Mouse (Mus musculus): ENCODE results near the gene Phf10. TPM values are rescaled to one million over a fixed set of nuclear protein-coding genes. Genes with fewer than 3 reads are reported as not detected.
"Not testable (repeated sequence)": the region's sequence is repeated elsewhere in the genome, so short reads cannot be mapped to it uniquely, and the experiment has no call there.

Phf10 gene
- polyA plus RNA-seq, 1 experiment from 2014 or later, result 23.7 TPM

DNA sequence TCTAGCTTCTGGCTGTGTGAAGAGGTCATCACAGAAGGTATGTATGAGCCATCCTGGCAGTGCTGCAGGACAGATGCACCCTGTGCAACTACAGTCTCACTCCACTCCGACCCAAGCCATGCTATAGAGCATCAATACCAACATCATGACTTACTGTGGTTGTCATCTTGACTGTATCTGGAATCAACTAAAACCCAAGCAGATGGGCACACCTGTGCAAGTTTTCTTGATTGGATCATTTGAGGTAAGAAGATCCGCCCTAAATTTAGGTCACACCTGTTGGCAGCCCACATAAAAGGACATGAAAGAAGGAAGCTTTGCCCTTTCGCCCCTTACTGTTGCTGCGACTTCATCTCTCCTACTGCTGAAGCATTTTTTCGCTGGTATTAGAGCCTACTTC is 51.7 kb downstream of the Phf10 start:
- WGBS, result 88% methylated on average over 5 of the region's 5 CpGs
- ATAC-seq (no peak), DNase-seq (ENCODE audit: low spot score) (no peak)
- H3K9me3 ChIP-seq (replicated peaks; ENCODE audit: control insufficient read depth, low read length), result no peaks in the 10 kb centered on the region
- no peak overlapping the region for H3K27ac ChIP-seq (ENCODE audit: low read depth, low read length)
- no peaks in the 10 kb centered on the region for H3K4me1 ChIP-seq (ENCODE audit: control insufficient read depth, insufficient read depth, low read length)
- no peaks in the 10 kb centered on the region for H3K27me3 ChIP-seq (replicated peaks; ENCODE audit: control insufficient read depth, insufficient read depth, low read length)
- H3K4me2 ChIP-seq (ENCODE audit: low read length), result no peak overlapping the region
- H3K9ac ChIP-seq (ENCODE audit: low read length), result no peak overlapping the region
- no peaks in the 10 kb centered on the region for H3K36me3 ChIP-seq (ENCODE audit: control insufficient read depth, insufficient read depth, low read length)
- H3K4me3 ChIP-seq (ENCODE audit: low read depth, low read length), result no peak overlapping the region

- DNase-seq (ENCODE audit: low spot score) (no peak), ATAC-seq (no peak)
- H3K36me3 ChIP-seq (ENCODE audit: control insufficient read depth, insufficient read depth, low read length), result no peaks in the 10 kb centered on the region
- no peaks in the 10 kb centered on the region for H3K4me1 ChIP-seq (ENCODE audit: control insufficient read depth, insufficient read depth, low read length)
- H3K4me2 ChIP-seq (ENCODE audit: low read length), result no peak overlapping the region
- no peaks in the 10 kb centered on the region for H3K9me3 ChIP-seq (replicated peaks; ENCODE audit: control insufficient read depth, low read length)
- H3K4me3 ChIP-seq (ENCODE audit: low read depth, low read length), result no peak overlapping the region
- no peak overlapping the region for H3K27ac ChIP-seq (ENCODE audit: low read depth, low read length)
- no peak overlapping the region for H3K9ac ChIP-seq (ENCODE audit: low read length)
- no peaks in the 10 kb centered on the region for H3K27me3 ChIP-seq (replicated peaks; ENCODE audit: control insufficient read depth, insufficient read depth, low read length)
- 85% methylated on average over 12 of the region's 12 CpGs for WGBS
Observed at GRCm38 (mm10) chr17:14907136-14907535, 53.9 kb downstream of the Phf10 start.

DNA sequence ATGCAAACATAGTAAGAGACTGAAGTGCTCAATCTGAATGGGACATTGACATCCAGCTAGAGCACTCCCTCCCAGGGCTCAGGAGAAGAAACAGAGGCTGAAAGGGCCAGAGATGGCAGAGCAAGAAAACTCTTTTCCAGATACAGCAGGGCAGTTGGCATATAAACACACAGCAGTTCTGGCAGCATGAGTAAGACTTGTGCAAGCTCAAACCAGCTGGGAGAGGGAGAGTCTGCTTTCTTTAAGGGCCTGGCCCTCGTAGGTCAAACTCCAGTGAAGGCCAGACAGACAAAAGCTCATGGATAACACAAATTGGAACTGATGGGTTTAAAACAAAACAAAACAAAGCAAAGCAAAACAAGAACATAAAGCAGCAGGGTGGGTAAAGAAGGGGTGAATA is 54.5 kb downstream of the Phf10 start:
- Histone ChIP-seq H3K4me1 (ENCODE audit: control insufficient read depth, insufficient read depth, low read length) (no peaks in the 10 kb centered on the region), H3K9ac (ENCODE audit: low read length) (no peak overlapping the region), H3K27ac (ENCODE audit: low read depth, low read length) (no peak overlapping the region), H3K9me3 (replicated peaks; ENCODE audit: control insufficient read depth, low read length) (no peaks in the 10 kb centered on the region), H3K27me3 (replicated peaks; ENCODE audit: control insufficient read depth, insufficient read depth, low read length) (no peaks in the 10 kb centered on the region), H3K4me2 (ENCODE audit: low read length) (no peak overlapping the region), H3K4me3 (ENCODE audit: low read depth, low read length) (no peak overlapping the region), H3K36me3 (ENCODE audit: control insufficient read depth, insufficient read depth, low read length) (no peaks in the 10 kb centered on the region)
- ATAC-seq (no peak), DNase-seq (ENCODE audit: low spot score) (no peak)
- WGBS, result 29% methylated on average over 1 of the region's 1 CpGs

GRCm38 (mm10) chr17:14904637-14905265 is 56.3 kb downstream of the Phf10 start:
- Histone ChIP-seq H3K36me3 (ENCODE audit: control insufficient read depth, insufficient read depth, low read length) (no peaks in the 10 kb centered on the region), H3K9ac (ENCODE audit: low read length) (no peak overlapping the region), H3K27me3 (replicated peaks; ENCODE audit: control insufficient read depth, insufficient read depth, low read length) (no peaks in the 10 kb centered on the region), H3K4me2 (ENCODE audit: low read length) (no peak overlapping the region), H3K4me3 (ENCODE audit: low read depth, low read length) (no peak overlapping the region), H3K9me3 (replicated peaks; ENCODE audit: control insufficient read depth, low read length) (no peaks in the 10 kb centered on the region), H3K4me1 (ENCODE audit: control insufficient read depth, insufficient read depth, low read length) (no peaks in the 10 kb centered on the region), H3K27ac (ENCODE audit: low read depth, low read length) (no peak overlapping the region)
- 53% methylated on average over 7 of the region's 7 CpGs for WGBS
- ATAC-seq (peak; percentile 79), DNase-seq (ENCODE audit: low spot score) (peak; percentile 89)

DNA sequence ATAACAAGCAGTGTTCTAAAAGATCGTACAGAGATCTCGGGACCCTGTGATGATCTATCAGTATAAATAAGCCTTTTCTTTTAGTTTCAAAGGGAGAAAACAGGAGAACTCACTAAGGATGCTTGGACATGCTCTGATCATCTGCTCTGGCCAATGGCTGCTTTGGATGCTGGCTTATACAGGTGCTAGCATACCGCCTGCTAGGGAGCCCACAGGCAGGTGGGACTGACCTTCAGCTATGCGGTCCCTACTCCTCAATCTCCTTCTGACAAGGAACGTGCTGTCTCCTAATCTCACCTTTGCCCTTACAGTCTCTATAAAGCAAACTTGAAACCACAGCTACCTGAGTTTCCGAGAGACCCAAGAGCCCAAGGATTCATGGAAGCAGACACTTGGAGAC is 56.9 kb downstream of the Phf10 start:
- Histone ChIP-seq H3K4me3 (ENCODE audit: low read depth, low read length) (no peak overlapping the region), H3K36me3 (ENCODE audit: control insufficient read depth, insufficient read depth, low read length) (no peaks in the 10 kb centered on the region), H3K27ac (ENCODE audit: low read depth, low read length) (no peak overlapping the region), H3K4me2 (ENCODE audit: low read length) (no peak overlapping the region), H3K4me1 (ENCODE audit: control insufficient read depth, insufficient read depth, low read length) (no peaks in the 10 kb centered on the region), H3K9me3 (replicated peaks; ENCODE audit: control insufficient read depth, low read length) (no peaks in the 10 kb centered on the region), H3K27me3 (replicated peaks; ENCODE audit: control insufficient read depth, insufficient read depth, low read length) (no peaks in the 10 kb centered on the region), H3K9ac (ENCODE audit: low read length) (no peak overlapping the region)
- 91% methylated on average over 6 of the region's 6 CpGs for WGBS
- DNase-seq (ENCODE audit: low spot score), result no peak
- ATAC-seq, result no peak

DNA sequence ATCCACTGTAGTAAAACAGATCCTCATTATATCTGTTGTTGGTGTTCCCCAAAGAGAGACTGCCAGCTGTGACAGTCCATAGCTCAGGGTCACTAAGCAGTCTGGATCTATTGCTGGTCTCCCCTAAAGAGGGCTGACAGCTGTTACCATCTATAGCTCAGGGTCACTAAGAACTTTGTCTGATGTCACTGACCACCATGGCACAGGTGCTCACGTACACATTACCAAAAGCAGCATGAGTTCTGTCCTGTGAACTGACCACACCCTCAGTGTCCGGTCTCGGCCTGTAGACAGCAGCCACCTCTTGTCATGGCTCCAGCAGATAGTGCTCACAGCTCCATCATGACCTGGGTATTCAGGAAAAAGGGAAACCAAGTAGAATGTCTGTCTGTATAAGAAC is 57.9 kb downstream of the Phf10 start:
- no peaks in the 10 kb centered on the region for H3K36me3 ChIP-seq (ENCODE audit: control insufficient read depth, insufficient read depth, low read length)
- no peak overlapping the region for H3K4me3 ChIP-seq (ENCODE audit: low read depth, low read length)
- H3K9me3 ChIP-seq (replicated peaks; ENCODE audit: control insufficient read depth, low read length), result no peaks in the 10 kb centered on the region
- 85% methylated on average over 3 of the region's 3 CpGs for WGBS
- no peak overlapping the region for H3K9ac ChIP-seq (ENCODE audit: low read length)
- DNase-seq (ENCODE audit: low spot score) (no peak), ATAC-seq (no peak)
- no peak overlapping the region for H3K4me2 ChIP-seq (ENCODE audit: low read length)
- no peak overlapping the region for H3K27ac ChIP-seq (ENCODE audit: low read depth, low read length)
- H3K27me3 ChIP-seq (replicated peaks; ENCODE audit: control insufficient read depth, insufficient read depth, low read length), result no peaks in the 10 kb centered on the region
- no peaks in the 10 kb centered on the region for H3K4me1 ChIP-seq (ENCODE audit: control insufficient read depth, insufficient read depth, low read length)

DNA sequence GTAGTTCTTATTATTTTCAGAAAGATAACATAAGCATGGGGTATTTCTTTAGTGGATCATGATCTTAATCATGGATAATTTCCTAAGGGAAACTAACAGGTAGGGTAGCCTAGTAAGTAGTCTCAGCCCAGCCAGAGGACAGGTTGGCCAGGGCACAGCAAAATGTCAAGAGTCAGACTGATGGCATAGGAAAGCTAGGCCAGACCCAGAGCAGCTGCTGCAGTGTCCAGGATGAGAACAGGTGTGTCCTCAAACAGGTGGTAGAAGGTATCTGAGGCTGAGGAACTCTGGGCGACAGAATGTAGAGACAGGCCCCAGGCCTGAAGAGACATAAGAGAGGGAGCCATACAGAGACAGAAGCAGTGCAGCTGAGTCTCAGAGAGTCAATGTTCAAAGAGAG is 62.1 kb downstream of the Phf10 start:
- H3K4me3 ChIP-seq (ENCODE audit: low read depth, low read length), result no peak overlapping the region
- no peaks in the 10 kb centered on the region for H3K4me1 ChIP-seq (ENCODE audit: control insufficient read depth, insufficient read depth, low read length)
- H3K27me3 ChIP-seq (replicated peaks; ENCODE audit: control insufficient read depth, insufficient read depth, low read length), result no peaks in the 10 kb centered on the region
- H3K27ac ChIP-seq (ENCODE audit: low read depth, low read length), result no peak overlapping the region
- H3K4me2 ChIP-seq (ENCODE audit: low read length), result no peak overlapping the region
- no peaks in the 10 kb centered on the region for H3K9me3 ChIP-seq (replicated peaks; ENCODE audit: control insufficient read depth, low read length)
- WGBS, result 68% methylated on average over 1 of the region's 1 CpGs
- no peak overlapping the region for H3K9ac ChIP-seq (ENCODE audit: low read length)
- ATAC-seq, result no peak
- DNase-seq (ENCODE audit: low spot score), result no peak
- H3K36me3 ChIP-seq (ENCODE audit: control insufficient read depth, insufficient read depth, low read length), result no peaks in the 10 kb centered on the region

DNA sequence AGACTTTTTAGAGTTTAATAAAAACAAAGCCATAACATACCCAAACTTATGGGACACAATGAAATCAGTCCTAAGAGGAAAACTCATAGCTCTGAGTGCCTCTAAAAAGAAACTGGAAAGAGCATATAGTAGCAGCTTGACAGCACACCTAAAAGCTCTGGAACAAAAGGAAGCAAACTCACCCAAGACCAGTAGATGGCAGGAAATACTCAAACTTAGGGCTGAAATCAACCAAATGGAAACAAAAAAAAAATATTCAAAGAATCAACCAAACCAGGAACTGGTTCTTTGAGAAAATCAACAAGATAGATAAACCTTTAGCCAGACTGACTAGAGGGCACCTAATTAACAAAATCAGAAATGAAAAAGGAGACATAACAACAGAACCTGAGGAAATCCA is 66.0 kb downstream of the Phf10 start:
- H3K9me3 ChIP-seq (replicated peaks; ENCODE audit: control insufficient read depth, low read length); ATAC-seq: not testable (repeated sequence)

More for the DNA sequence above, 66.0 kb downstream of the Phf10 start:
- not testable (repeated sequence) for DNase-seq (ENCODE audit: low spot score); H3K9ac ChIP-seq (ENCODE audit: low read length); H3K4me2 ChIP-seq (ENCODE audit: low read length); H3K27me3 ChIP-seq (replicated peaks; ENCODE audit: control insufficient read depth, insufficient read depth, low read length); H3K27ac ChIP-seq (ENCODE audit: low read depth, low read length); H3K36me3 ChIP-seq (ENCODE audit: control insufficient read depth, insufficient read depth, low read length); H3K4me1 ChIP-seq (ENCODE audit: control insufficient read depth, insufficient read depth, low read length); H3K4me3 ChIP-seq (ENCODE audit: low read depth, low read length)
